Mouse (Mus musculus) heart, postnatal 0 days (tissue): ENCODE measurements at regions not wholly inside any gene's neighbourhood (a gene's known extent, or its start where the extent isn't known, plus 50 kb on each side); places are given as distances from the start of the nearest gene placed in this dataset.

Experiments used
- ATAC-seq: fragments of 200-750 bp; cut with Nextera tagmentation; 2 replicates; pipeline ENCODE4 v1.8.0; 2017; ENCODE audit warnings: low read depth, moderate number of reproducible peaks, moderate library complexity; ENCODE audit not compliant: insufficient read depth
- DNase-seq: peaks from one replicate; pipeline ENCODE4 v3.0.0-alpha.2; 2016; ENCODE audit warnings: low spot score
- H3K27ac ChIP-seq: fragments of 300-500 bp; sonication (generic); 2 replicates; pipeline ENCODE4 v1.5.1; 2014; ENCODE audit warnings: low read depth, mild to moderate bottlenecking
- H3K27me3 ChIP-seq: fragments of 300-500 bp; sonication (generic); 2 replicates; pipeline ENCODE4 v1.6.1; 2014; ENCODE audit warnings: low read length, mixed read lengths; ENCODE audit not compliant: control insufficient read depth, insufficient read depth
- H3K36me3 ChIP-seq: fragments of 300-500 bp; sonication (generic); replicated peaks from 2 replicates; pipeline ENCODE4 v1.6.1; 2014; ENCODE audit warnings: low read length, mixed read lengths; ENCODE audit not compliant: control insufficient read depth, insufficient read depth
- H3K4me1 ChIP-seq: fragments of 300-500 bp; sonication (generic); 2 replicates; pipeline ENCODE4 v1.6.1; 2014; ENCODE audit warnings: antibody characterized with exemption; ENCODE audit not compliant: control insufficient read depth, insufficient read depth
- H3K4me2 ChIP-seq: fragments of 300-500 bp; sonication (generic); 2 replicates; pipeline ENCODE4 v1.6.1; 2014; ENCODE audit warnings: low read depth, mild to moderate bottlenecking, low read length, moderate library complexity
- H3K4me3 ChIP-seq: fragments of 300-500 bp; sonication (generic); 2 replicates; pipeline ENCODE4 v1.5.1; 2014; ENCODE audit warnings: low read depth, low read length
- H3K9ac ChIP-seq: fragments of 300-500 bp; sonication (generic); replicated peaks from 2 replicates; pipeline ENCODE4 v1.6.1; 2014; ENCODE audit warnings: low read depth, low read length, mixed read lengths
- H3K9me3 ChIP-seq: fragments of 300-500 bp; sonication (generic); replicated peaks from 2 replicates; pipeline ENCODE4 v1.6.1; 2016; ENCODE audit warnings: low read length; ENCODE audit not compliant: control insufficient read depth
- CTCF ChIP-seq: IDR thresholded peaks from 2 replicates; pipeline ENCODE4 v1.5.1; 2016; ENCODE audit warnings: antibody characterized with exemption, control low read depth, low read depth
- EP300 ChIP-seq: IDR thresholded peaks from 2 replicates; pipeline ENCODE4 v1.6.1; 2016; ENCODE audit warnings: antibody characterized with exemption, low read depth
- WGBS: fragments of 180-500 bp; shearing (Covaris S2); extraction: QIAGEN DNeasy Blood & Tissue Kit; methylation state at CpG from one replicate; pipeline ENCODE4 v1.1.7; 2014; 5-methylcytosine and 5-hydroxymethylcytosine counted together

DNA sequence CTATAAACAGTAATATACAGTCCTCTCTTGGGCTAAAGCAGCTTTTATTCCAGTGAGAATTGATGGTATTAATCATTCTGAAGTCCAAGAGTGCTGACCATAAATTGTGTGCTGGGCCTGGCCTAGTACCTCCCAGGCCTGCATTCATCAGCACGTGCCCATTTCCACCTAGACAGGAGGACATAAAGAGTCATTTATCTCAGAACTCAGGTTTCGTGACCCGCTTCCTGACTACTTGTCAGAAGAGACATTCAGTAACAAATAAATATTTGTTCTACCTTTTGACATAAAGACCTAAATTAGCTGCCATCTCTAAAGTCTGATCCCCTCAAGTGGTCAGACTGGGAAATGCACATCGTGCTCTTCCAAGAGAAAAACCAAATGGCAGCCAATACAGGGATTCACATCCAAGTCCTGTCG, 1522.6 kb downstream of the 4930444P10Rik start:
- no peaks in the 10 kb centered on the region for H3K4me1 ChIP-seq
- H3K4me3 ChIP-seq = no peak overlapping the region
- no peaks in the 10 kb centered on the region for H3K36me3 ChIP-seq
- H3K4me2 ChIP-seq = no peak overlapping the region
- ATAC-seq (no peak), DNase-seq (peak; percentile 17)
- no peak overlapping the region for H3K27ac ChIP-seq
- H3K9me3 ChIP-seq = no peaks in the 10 kb centered on the region
- H3K27me3 ChIP-seq = no peaks in the 10 kb centered on the region
- no peak overlapping the region for H3K9ac ChIP-seq
- WGBS = 38% methylated on average over 5 of the region's 5 CpGs
- TF ChIP-seq EP300 = no peak
- TF ChIP-seq CTCF = peak; percentile 52

DNA sequence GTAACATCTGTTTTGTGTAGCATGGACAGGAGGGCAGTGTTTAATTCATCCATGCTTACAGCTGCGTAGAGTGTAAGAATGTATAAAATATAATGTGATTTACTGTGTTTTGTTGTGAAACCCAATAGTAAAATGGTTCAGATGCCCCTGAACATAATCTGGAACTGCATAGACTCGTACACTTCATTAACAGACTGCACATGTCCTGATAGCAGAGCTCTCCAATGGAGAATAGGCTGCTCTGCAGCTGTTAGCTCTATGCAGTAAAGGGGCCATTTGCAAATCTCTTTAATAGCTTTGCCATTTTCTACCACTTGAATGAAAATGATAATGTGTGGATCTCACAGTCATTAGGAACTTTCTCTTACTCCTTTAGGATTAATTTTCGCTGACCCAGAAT, 1523.0 kb downstream of the 4930444P10Rik start:
- H3K4me2 ChIP-seq = no peak overlapping the region
- no peak for ATAC-seq
- H3K4me1 ChIP-seq = no peaks in the 10 kb centered on the region
- H3K27me3 ChIP-seq = no peaks in the 10 kb centered on the region
- H3K4me3 ChIP-seq = no peak overlapping the region
- no peaks in the 10 kb centered on the region for H3K36me3 ChIP-seq
- WGBS = 75% methylated on average over 3 of the region's 3 CpGs
- H3K27ac ChIP-seq = no peak overlapping the region
- no peak for DNase-seq
- no peak for TF ChIP-seq CTCF
- no peak for TF ChIP-seq EP300
- no peak overlapping the region for H3K9ac ChIP-seq
- H3K9me3 ChIP-seq = no peaks in the 10 kb centered on the region

DNA sequence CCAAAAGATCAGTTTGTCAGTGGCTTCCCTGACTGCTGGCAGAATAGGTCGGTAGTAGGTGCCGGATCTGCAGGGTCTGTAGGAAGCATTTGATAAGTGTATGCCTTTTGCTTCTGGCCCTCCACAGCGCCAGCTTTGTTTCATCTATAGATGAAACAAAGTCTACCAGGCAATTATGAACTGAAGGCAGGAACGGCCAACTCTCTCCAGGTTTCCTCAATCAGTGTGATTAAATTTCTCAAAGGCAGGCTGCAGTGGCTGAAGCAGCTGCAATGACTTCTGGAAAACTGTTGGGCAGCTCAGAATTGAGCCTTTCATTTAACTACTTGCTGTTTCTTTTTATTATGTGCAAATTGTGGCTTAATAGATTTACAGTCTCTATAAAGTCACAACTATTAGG, 1526.1 kb downstream of the 4930444P10Rik start:
- ATAC-seq (no peak), DNase-seq (no peak)
- Histone ChIP-seq H3K4me3 (no peak overlapping the region), H3K9ac (no peak overlapping the region), H3K9me3 (no peaks in the 10 kb centered on the region), H3K4me1 (no peaks in the 10 kb centered on the region), H3K36me3 (no peaks in the 10 kb centered on the region), H3K27ac (no peak overlapping the region), H3K27me3 (no peaks in the 10 kb centered on the region), H3K4me2 (no peak overlapping the region)
- TF ChIP-seq CTCF (no peak), EP300 (no peak)
- WGBS = 68% methylated on average over 4 of the region's 4 CpGs

DNA sequence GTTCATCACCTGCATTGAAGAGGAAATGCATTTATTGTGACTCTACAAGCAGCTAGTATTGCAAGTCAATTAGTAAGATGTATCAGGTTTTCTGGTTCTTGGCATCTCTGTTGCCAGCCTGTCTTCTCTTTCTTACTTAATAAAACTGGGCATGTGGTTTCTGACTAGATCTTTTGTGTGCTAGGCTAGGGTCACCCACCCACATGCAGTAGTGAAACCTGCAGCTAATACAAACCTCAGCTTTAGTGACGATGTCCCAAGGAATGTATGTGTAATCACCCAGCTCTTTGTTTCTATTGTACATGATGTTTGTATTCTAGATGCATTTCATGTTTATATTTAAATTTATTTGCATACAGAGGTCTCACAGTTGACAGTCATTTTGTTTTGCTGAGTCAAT, 1526.7 kb downstream of the 4930444P10Rik start:
- Histone ChIP-seq H3K27ac (no peak overlapping the region), H3K4me1 (no peaks in the 10 kb centered on the region), H3K36me3 (no peaks in the 10 kb centered on the region), H3K4me2 (no peak overlapping the region), H3K9me3 (no peaks in the 10 kb centered on the region), H3K4me3 (no peak overlapping the region), H3K9ac (no peak overlapping the region), H3K27me3 (no peaks in the 10 kb centered on the region)
- TF ChIP-seq EP300 (no peak), CTCF (no peak)
- WGBS = 87% methylated on average over 1 of the region's 1 CpGs
- DNase-seq (no peak), ATAC-seq (no peak)
